In genomic region chr6:34863786-34864514, GRCm38 (mm10) we compare ENCODE assay signal across 15 mouse cellular contexts. TPM values are rescaled to one million over a fixed set of nuclear protein-coding genes. Genes with fewer than 3 reads are reported as not detected.
DNase-seq lines count a peak whose midpoint lies in the region; ATAC-seq and TF ChIP-seq lines count a peak whose summit lies in the region.
"Had no signal": no experiment of that assay in that cellular context is flagged by ENCODE, and none has a peak within 500 bp of the region (broad histone marks: within the 10 kb centered on the region; RNA-seq: fewer than 3 reads in every experiment).

No protein-coding gene starts in this region.

- no peaks in the 10 kb centered on the region for H3K27me3 ChIP-seq in heart, embryonic 13.5 days (replicated peaks)
- no peaks in the 10 kb centered on the region for H3K27me3 ChIP-seq in liver, adult 2 months (ENCODE audit: control insufficient read depth, insufficient read depth, low read length)
- no peaks in the 10 kb centered on the region for H3K27me3 ChIP-seq in MEL (ENCODE audit: control insufficient read depth in 1 of 2, insufficient read depth in 2 of 2, low read length in 2 of 2)
- no peaks in the 10 kb centered on the region for H3K27me3 ChIP-seq in liver, postnatal 0 days (ENCODE audit: insufficient read depth, low read length)
- H3K27me3 ChIP-seq in forebrain, embryonic 10.5 days (ENCODE audit: poor library complexity, severe bottlenecking), result no peaks in the 10 kb centered on the region
- H3K27me3 ChIP-seq: limb, embryonic 13.5 days; midbrain, embryonic 12.5 days had no signal

- no peaks in the 10 kb centered on the region for H3K36me3 ChIP-seq in heart, embryonic 13.5 days
- peaks cover 11% of the 10 kb centered on the region for H3K36me3 ChIP-seq in liver, adult 2 months (ENCODE audit: control insufficient read depth, insufficient read depth, low read length)
- peaks cover 0 to 32% of the 10 kb centered on the region in 2 experiments; a peak in 2 of 4 replicates for H3K36me3 ChIP-seq in MEL (ENCODE audit: control insufficient read depth in 1 of 2, insufficient read depth in 2 of 2, low read length in 2 of 2)
- 0 out of 2 replicates have a peak, but pooled peaks cover 2% of the 10 kb centered on the region for H3K36me3 ChIP-seq in liver, postnatal 0 days (replicated peaks; ENCODE audit: insufficient read depth, low read length)
- H3K36me3 ChIP-seq in forebrain, embryonic 10.5 days (replicated peaks), result no peaks in the 10 kb centered on the region
- H3K36me3 ChIP-seq: limb, embryonic 13.5 days; midbrain, embryonic 12.5 days had no signal

- no peaks in the 10 kb centered on the region for H3K9me3 ChIP-seq in heart, embryonic 13.5 days
- no peaks in the 10 kb centered on the region for H3K9me3 ChIP-seq in MEL (replicated peaks; ENCODE audit: insufficient read depth, low read length)
- no peaks in the 10 kb centered on the region for H3K9me3 ChIP-seq in liver, postnatal 0 days (ENCODE audit: low read length)
- H3K9me3 ChIP-seq in forebrain, embryonic 10.5 days, result no peaks in the 10 kb centered on the region
- H3K9me3 ChIP-seq: limb, embryonic 13.5 days; midbrain, embryonic 12.5 days had no signal

- H3K4me3 ChIP-seq in heart, embryonic 13.5 days, result no peak overlapping the region
- peak overlapping the region; percentile 52 for H3K4me3 ChIP-seq in liver, adult 2 months (ENCODE audit: insufficient read depth, low read depth, low read length)
- H3K4me3 ChIP-seq in MEL (ENCODE audit: control insufficient read depth in 1 of 2, insufficient read depth in 1 of 2, low read depth in 2 of 2, low read length in 2 of 2), result peak overlapping the region; percentile 35 to 81
- H3K4me3 ChIP-seq in liver, postnatal 0 days (ENCODE audit: low read depth, low read length), result peak overlapping the region; percentile 53
- H3K4me3 ChIP-seq in forebrain, embryonic 10.5 days, result no peak overlapping the region
- H3K4me3 ChIP-seq: midbrain, embryonic 12.5 days had no signal

- TF ChIP-seq EP300 in MEL (IDR thresholded peaks at IDR 0.05; ENCODE audit: low read depth in 1 of 2, low read length in 2 of 2), result 0 out of 4 replicates have a peak, but pooled peaks of 1 of the 2 experiments have one; percentile 23
- TF ChIP-seq EP300 in liver, postnatal 0 days (IDR thresholded peaks at IDR 0.05; ENCODE audit: low read depth), result no peak

- peaks cover 55% of the 10 kb centered on the region for H3K4me1 ChIP-seq in heart, embryonic 13.5 days
- peaks cover 18% of the 10 kb centered on the region for H3K4me1 ChIP-seq in liver, adult 2 months (ENCODE audit: control insufficient read depth, insufficient read depth, low read length)
- peaks cover 10 to 40% of the 10 kb centered on the region in 2 experiments for H3K4me1 ChIP-seq in MEL (ENCODE audit: control insufficient read depth in 1 of 2, insufficient read depth in 2 of 2, low read length in 2 of 2)
- peaks cover 42% of the 10 kb centered on the region for H3K4me1 ChIP-seq in liver, postnatal 0 days (ENCODE audit: insufficient read depth)
- H3K4me1 ChIP-seq in forebrain, embryonic 10.5 days, result peaks cover 17% of the 10 kb centered on the region

- H3K9ac ChIP-seq in heart, embryonic 13.5 days, result no peak overlapping the region
- H3K9ac ChIP-seq in liver, adult 2 months (ENCODE audit: low read depth, low read length), result peak overlapping the region; percentile 66
- peak overlapping the region; percentile 83 for H3K9ac ChIP-seq in MEL (ENCODE audit: control insufficient read depth, low read depth, low read length, poor library complexity, severe bottlenecking)
- peak overlapping the region; percentile 66 for H3K9ac ChIP-seq in liver, postnatal 0 days (replicated peaks)
- H3K9ac ChIP-seq: limb, embryonic 13.5 days; midbrain, embryonic 12.5 days had no signal

- no peak for TF ChIP-seq CTCF in liver, adult 2 months (IDR thresholded peaks at IDR 0.05; ENCODE audit: low read depth, low read length)
- no peak for TF ChIP-seq CTCF in MEL (IDR thresholded peaks at IDR 0.05 in 2 of 3, conservative IDR thresholded peaks at IDR 0.05 in 1 of 3; ENCODE audit: control insufficient read depth in 1 of 3, insufficient read depth in 1 of 3, low read depth in 2 of 3, low read length in 3 of 3, poor library complexity in 1 of 3, severe bottlenecking in 1 of 3)
- TF ChIP-seq CTCF in liver, postnatal 0 days (IDR thresholded peaks at IDR 0.05; ENCODE audit: low read depth), result no peak

- TF ChIP-seq POLR2A in liver, adult 2 months (IDR thresholded peaks at IDR 0.05; ENCODE audit: extremely low read depth, insufficient read depth, low read length), result no peak
- TF ChIP-seq POLR2A in MEL (IDR thresholded peaks at IDR 0.05; ENCODE audit: control insufficient read depth in 1 of 2, insufficient read depth in 1 of 2, low read depth in 1 of 2, low read length in 2 of 2, poor library complexity in 1 of 2), result no peak

- peak overlapping the region; percentile 46; the same call in 1 of the 2 replicates for H3K27ac ChIP-seq in heart, embryonic 13.5 days (replicated peaks)
- peak overlapping the region; percentile 73 for H3K27ac ChIP-seq in liver, adult 2 months (replicated peaks; ENCODE audit: insufficient read depth, low read depth, low read length)
- peak overlapping the region; percentile 45 for H3K27ac ChIP-seq in MEL (ENCODE audit: control insufficient read depth, low read depth, low read length)
- peak overlapping the region; percentile 92 for H3K27ac ChIP-seq in liver, postnatal 0 days (ENCODE audit: low read depth)
- no peak overlapping the region for H3K27ac ChIP-seq in forebrain, embryonic 10.5 days
- H3K27ac ChIP-seq: midbrain, embryonic 12.5 days had no signal

- WGBS in heart, embryonic 13.5 days, result 45% methylated on average over 9 of the region's 9 CpGs
- WGBS in liver, adult 2 months, result 20% methylated on average over 9 of the region's 9 CpGs
- whole genome bisulfite sequencing in liver, postnatal 0 days (ENCODE audit: insufficient replicate concordance), result 50% methylated on average over 9 of the region's 9 CpGs
- 71% methylated on average over 9 of the region's 9 CpGs for WGBS in forebrain, embryonic 10.5 days

- TF ChIP-seq RAD21 in MEL (IDR thresholded peaks at IDR 0.05; ENCODE audit: low read depth, low read length), result no peak

- no peak for ATAC-seq in heart, embryonic 13.5 days (ENCODE audit: extremely low read depth, insufficient number of reproducible peaks, low FRiP score, low TSS enrichment)
- ATAC-seq in liver, postnatal 0 days, result no peak
- ATAC-seq in inflammation-experienced regulatory T-cells, adult 6 months, result no peak

- peak overlapping the region; percentile 58 for H3K4me2 ChIP-seq in heart, embryonic 13.5 days
- peak overlapping the region; percentile 74 for H3K4me2 ChIP-seq in liver, postnatal 0 days (ENCODE audit: low read depth, low read length)
- H3K4me2 ChIP-seq: midbrain, embryonic 12.5 days had no signal

- H3K79me2 ChIP-seq in liver, adult 2 months (ENCODE audit: control insufficient read depth, insufficient read depth, low read length), result peaks cover 8% of the 10 kb centered on the region
- H3K79me2 ChIP-seq in MEL (ENCODE audit: control insufficient read depth, insufficient read depth, low read length, poor library complexity), result peaks cover 3% of the 10 kb centered on the region; the same call in 1 of the 2 replicates

- no peak for DNase-seq in heart, adult 9 months (ENCODE audit: low spot score in 2 of 2)
- no peak for DNase-seq in liver, adult 2 months (ENCODE audit: extremely low read depth, low read depth, low spot score)
- DNase-seq in liver (no peak), MEL (ENCODE audit: low read depth, low spot score) (peak; percentile 52)
- no peak for DNase-seq in liver, postnatal 0 days
- DNase-seq in forebrain, embryonic 10.5 days (ENCODE audit: extremely low spot score, low spot score), result no peak

RNA-seq across cellular contexts. Expression of gene Tmem140, which starts 1.0 kb away (rescaled TPM):
- polyA plus RNA-seq in heart, embryonic 13.5 days (2015; fragmentation: Nextera tagmentation; extraction: Ambion mirVana), result 0.92 and 1.5 TPM in 2 replicates
- 31.9 and 37.9 TPM in 2 replicates for total RNA-seq in liver, adult 2 months (2014; rRNA removed)
- polyA plus RNA-seq in liver, adult 2 months (2012; rRNA removed), result 19.1 and 20.1 TPM in 2 replicates
- 2.5 TPM in 2 replicates for total RNA-seq in MEL (2012; rRNA removed)
- 1 to 10 TPM in 1 of 2 experiments, not detected in 1; 4.0 TPM for polyA plus RNA-seq in MEL (2012; ENCODE audit: insufficient read depth in 1 of 2, insufficient read length in 2 of 2, low read depth in 1 of 2, low replicate concordance in 2 of 2, missing spikeins in 1 of 2)
- polyA plus RNA-seq in liver, postnatal 0 days (2015; fragmentation: Nextera tagmentation; extraction: Ambion mirVana), result 12.6 and 17.0 TPM in 2 replicates
- polyA plus RNA-seq in inflammation-experienced regulatory T-cells, adult 6 months (2017; shearing (Covaris generic)), result 10 to 100 TPM; 16.8 to 30.9 (median 17.3) TPM
- polyA plus RNA-seq in forebrain, embryonic 10.5 days (2016; fragmentation: Nextera tagmentation; extraction: Ambion mirVana), result 1.7 and 2.2 TPM in 2 replicates

RNA-seq across cellular contexts. Expression of gene Cyren, which starts 13.9 kb away (rescaled TPM):
- polyA plus RNA-seq in heart, embryonic 13.5 days (2015; fragmentation: Nextera tagmentation; extraction: Ambion mirVana), result 8.6 and 9.2 TPM in 2 replicates
- total RNA-seq in liver, adult 2 months (2014; rRNA removed), result 2.0 and 3.0 TPM in 2 replicates
- polyA plus RNA-seq in liver, adult 2 months (2012; rRNA removed), result 2.7 and 3.2 TPM in 2 replicates
- total RNA-seq in MEL (2012; rRNA removed), result 9.4 and 10.1 TPM in 2 replicates
- polyA plus RNA-seq in MEL (2012; ENCODE audit: insufficient read depth in 1 of 2, insufficient read length in 2 of 2, low read depth in 1 of 2, low replicate concordance in 2 of 2, missing spikeins in 1 of 2), result 10 to 100 TPM in 1 of 2 experiments, not detected in 1; 15.9 TPM
- 4.5 and 4.9 TPM in 2 replicates for polyA plus RNA-seq in liver, postnatal 0 days (2015; fragmentation: Nextera tagmentation; extraction: Ambion mirVana)
- 1 to 10 TPM; 5.7 to 6.7 (median 6.5) TPM for polyA plus RNA-seq in inflammation-experienced regulatory T-cells, adult 6 months (2017; shearing (Covaris generic))
- polyA plus RNA-seq in forebrain, embryonic 10.5 days (2016; fragmentation: Nextera tagmentation; extraction: Ambion mirVana), result 17.5 and 18.7 TPM in 2 replicates

RNA-seq across cellular contexts. Expression of gene Wdr91, which starts 46.7 kb away (rescaled TPM):
- polyA plus RNA-seq in heart, embryonic 13.5 days (2015; fragmentation: Nextera tagmentation; extraction: Ambion mirVana), result 9.4 and 11.2 TPM in 2 replicates
- 9.5 and 14.9 TPM in 2 replicates for total RNA-seq in liver, adult 2 months (2014; rRNA removed)
- polyA plus RNA-seq in liver, adult 2 months (2012; rRNA removed), result 23.4 and 28.0 TPM in 2 replicates
- total RNA-seq in MEL (2012; rRNA removed), result 11.7 and 13.7 TPM in 2 replicates
- 10 to 100 TPM in 1 of 2 experiments, not detected in 1; 24.1 TPM for polyA plus RNA-seq in MEL (2012; ENCODE audit: insufficient read depth in 1 of 2, insufficient read length in 2 of 2, low read depth in 1 of 2, low replicate concordance in 2 of 2, missing spikeins in 1 of 2)
- 5.5 and 5.7 TPM in 2 replicates for polyA plus RNA-seq in liver, postnatal 0 days (2015; fragmentation: Nextera tagmentation; extraction: Ambion mirVana)
- 10 to 100 TPM; 15.2 to 23.5 (median 19.1) TPM for polyA plus RNA-seq in inflammation-experienced regulatory T-cells, adult 6 months (2017; shearing (Covaris generic))
- polyA plus RNA-seq in forebrain, embryonic 10.5 days (2016; fragmentation: Nextera tagmentation; extraction: Ambion mirVana), result 12.0 TPM in 2 replicates

RNA-seq across cellular contexts. Expression of gene Stra8, which starts 56.0 kb away (rescaled TPM):
- polyA plus RNA-seq in heart, embryonic 13.5 days (2015; fragmentation: Nextera tagmentation; extraction: Ambion mirVana), result not detected in 2 replicates
- not detected in 2 replicates for total RNA-seq in liver, adult 2 months (2014; rRNA removed)
- polyA plus RNA-seq in liver, adult 2 months (2012; rRNA removed), result not detected in 2 replicates
- total RNA-seq in MEL (2012; rRNA removed), result not detected in 2 replicates
- not detected for polyA plus RNA-seq in MEL (2012; ENCODE audit: insufficient read depth in 1 of 2, insufficient read length in 2 of 2, low read depth in 1 of 2, low replicate concordance in 2 of 2, missing spikeins in 1 of 2)
- not detected in 2 replicates for polyA plus RNA-seq in liver, postnatal 0 days (2015; fragmentation: Nextera tagmentation; extraction: Ambion mirVana)
- not detected for polyA plus RNA-seq in inflammation-experienced regulatory T-cells, adult 6 months (2017; shearing (Covaris generic))
- polyA plus RNA-seq in forebrain, embryonic 10.5 days (2016; fragmentation: Nextera tagmentation; extraction: Ambion mirVana), result not detected in 2 replicates
- total RNA-seq: adrenal gland, adult 2 months; heart, postnatal 25 days; layer of hippocampus, postnatal 10 days had no signal
- polyA plus RNA-seq: adrenal gland, adult 2 months; kidney, embryonic 14.5 days; limb, embryonic 13.5 days; midbrain, embryonic 12.5 days; neural tube, embryonic 11.5 days had no signal

Comparison
In these comparisons a context has a peak if more than half of its experiments do, and no peak if none do; other contexts are left out.
1. H3K4me3 ChIP-seq: peak in liver, adult 2 months (single experiment), MEL (2 of 2) and liver, postnatal 0 days (single experiment); none in heart, embryonic 13.5 days (single experiment) and forebrain, embryonic 10.5 days (single experiment).